Mouse (Mus musculus): Measurements from ENCODE around the gene Gng12.

The Gng12 gene

DNA sequence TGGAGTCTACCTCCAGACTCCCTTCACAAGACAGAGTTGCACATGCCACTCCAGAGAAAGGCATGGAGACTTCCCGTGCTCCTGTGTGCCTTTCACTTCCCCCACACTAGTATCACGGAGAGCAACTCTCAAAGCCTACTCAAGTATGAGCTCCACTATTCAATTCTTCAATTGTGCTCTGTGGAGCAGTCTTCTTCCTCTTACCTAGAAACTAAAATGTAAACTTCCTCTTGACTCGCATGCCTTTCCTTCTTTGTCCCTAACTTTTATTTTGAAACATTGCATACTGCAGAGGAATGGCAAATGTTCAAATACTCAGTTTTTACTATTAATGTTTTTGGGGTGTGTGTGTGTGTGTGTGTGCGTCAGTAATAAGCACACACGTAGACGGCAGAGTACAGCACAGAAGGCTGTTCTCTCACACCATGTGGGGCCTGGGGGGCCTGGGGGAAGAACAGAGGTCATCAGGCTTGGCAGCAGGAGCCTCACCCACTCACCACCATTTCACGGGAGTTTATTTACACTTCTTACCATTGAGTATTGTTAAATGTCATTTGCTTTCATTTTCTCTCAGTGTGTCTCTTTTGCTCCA, 120.4 kb downstream of the Gng12 start:
- TF ChIP-seq GATA4 (IDR thresholded peaks at IDR 0.05; ENCODE audit: insufficient replicate concordance, low read length) = no peak

- no peak for TF ChIP-seq GATA4 (IDR thresholded peaks at IDR 0.05; ENCODE audit: insufficient replicate concordance, low read length)
Observed at GRCm38 (mm10) chr6:67018365-67018764, 122.2 kb downstream of the Gng12 start.

DNA sequence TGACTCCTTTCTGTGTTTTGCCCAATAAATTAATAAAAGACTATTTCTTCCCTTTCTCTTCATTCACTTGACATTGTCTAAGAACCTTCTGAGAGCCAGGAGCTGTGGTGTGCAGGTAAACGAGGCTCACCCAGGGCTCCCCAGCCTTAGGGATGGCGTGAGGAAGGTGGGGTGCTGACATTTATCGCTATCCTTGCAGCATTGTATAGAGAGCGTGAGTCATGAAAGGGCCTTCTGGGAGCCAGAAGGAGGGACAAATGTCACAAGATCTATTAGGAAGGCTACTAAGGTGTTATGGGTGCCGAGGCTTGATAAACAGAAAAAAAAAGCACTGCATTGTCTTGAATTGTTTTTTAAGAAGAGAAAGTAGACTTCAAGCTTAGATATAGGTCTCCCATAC, 125.1 kb downstream of the Gng12 start:
- TF ChIP-seq GATA4 (IDR thresholded peaks at IDR 0.05; ENCODE audit: insufficient replicate concordance, low read length) = no peak

GRCm38 (mm10) chr6:67023729-67024128, 127.5 kb downstream of the Gng12 start:
- no peak for TF ChIP-seq GATA4 (IDR thresholded peaks at IDR 0.05; ENCODE audit: insufficient replicate concordance, low read length)

DNA sequence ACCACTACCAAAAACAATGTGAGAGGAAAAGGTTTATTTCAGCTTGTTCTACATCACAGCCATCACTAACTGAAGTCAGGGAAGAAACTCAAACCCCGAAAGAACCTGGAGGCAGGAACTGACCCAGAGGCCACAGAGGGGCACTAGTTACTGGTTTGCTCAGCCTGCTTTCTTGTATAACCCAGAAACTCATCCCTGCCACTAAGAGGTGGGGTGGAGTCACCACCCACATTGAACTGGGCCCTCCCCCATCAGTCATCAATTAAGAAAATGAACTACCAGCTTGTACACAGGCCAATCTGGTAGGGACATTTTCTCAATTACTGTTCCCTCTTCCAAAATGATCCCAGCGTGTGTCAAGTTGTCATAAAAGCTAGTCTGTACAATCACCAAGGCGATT, 130.5 kb downstream of the Gng12 start:
- no peak for TF ChIP-seq GATA4 (IDR thresholded peaks at IDR 0.05; ENCODE audit: insufficient replicate concordance, low read length)

DNA sequence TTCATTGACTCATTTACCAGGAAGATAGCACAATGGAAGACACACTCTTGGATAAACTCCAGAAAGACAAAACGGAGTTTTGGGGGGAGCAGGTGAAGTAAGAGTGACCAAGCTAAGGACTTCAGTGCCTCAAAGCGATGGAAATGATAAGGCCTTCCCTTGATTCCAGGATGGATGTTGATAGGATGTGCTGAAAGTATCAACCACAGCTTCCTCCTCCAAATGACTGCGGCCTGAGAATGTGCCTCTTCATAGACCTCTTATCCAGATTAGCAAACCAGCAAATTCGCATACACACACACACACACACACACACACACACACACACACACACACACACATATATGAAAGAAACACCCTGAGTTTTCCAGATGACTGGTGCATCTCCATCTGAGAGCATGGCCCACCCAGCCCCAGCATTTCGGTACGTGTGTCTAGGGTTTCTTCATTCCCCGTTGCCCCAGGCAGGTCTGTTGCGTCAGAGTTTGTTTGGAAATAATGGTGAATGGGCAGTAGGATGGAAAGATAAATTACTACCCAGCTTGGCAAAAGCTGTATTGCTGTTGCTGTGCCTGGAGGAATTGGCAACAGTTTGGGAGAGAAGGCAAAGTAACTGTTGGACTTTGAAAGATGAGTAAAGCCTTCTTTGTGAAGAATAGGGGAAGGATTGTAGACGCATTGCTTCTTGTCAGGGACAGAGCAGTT, 131.4 kb downstream of the Gng12 start:
- no peak for TF ChIP-seq GATA4 (IDR thresholded peaks at IDR 0.05; ENCODE audit: insufficient replicate concordance, low read length)

DNA sequence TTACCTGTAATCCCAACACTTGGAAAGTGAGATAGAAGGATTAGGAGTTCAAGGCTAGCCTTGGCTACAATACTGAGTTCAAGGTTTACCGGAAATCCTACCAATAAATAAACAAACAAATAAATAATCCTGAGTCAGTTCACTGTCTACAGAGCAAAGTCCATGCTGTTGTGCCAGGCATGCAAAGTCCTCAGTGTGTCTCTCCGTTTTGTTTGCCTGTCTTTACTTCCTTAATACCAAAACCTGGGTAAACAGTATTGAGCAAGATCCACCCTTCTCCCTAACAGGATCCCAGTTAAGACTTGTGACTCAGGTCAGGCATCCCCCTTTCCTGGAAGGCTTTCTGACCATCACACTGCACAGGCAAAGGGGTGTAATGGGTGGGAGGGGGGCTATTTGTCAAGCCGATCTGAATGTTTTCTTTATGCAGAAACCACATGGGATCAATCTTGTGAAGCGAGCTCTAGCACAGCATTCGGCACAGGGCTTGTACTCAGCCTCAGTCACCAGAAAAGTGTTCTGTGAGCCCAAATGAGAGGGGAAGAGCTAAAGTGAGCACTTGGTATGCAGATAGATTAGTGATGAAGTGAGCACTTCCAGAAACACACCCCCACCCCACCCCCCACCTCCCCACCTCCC, 133.2 kb downstream of the Gng12 start:
- TF ChIP-seq GATA4 (IDR thresholded peaks at IDR 0.05; ENCODE audit: insufficient replicate concordance, low read length) = no peak

DNA sequence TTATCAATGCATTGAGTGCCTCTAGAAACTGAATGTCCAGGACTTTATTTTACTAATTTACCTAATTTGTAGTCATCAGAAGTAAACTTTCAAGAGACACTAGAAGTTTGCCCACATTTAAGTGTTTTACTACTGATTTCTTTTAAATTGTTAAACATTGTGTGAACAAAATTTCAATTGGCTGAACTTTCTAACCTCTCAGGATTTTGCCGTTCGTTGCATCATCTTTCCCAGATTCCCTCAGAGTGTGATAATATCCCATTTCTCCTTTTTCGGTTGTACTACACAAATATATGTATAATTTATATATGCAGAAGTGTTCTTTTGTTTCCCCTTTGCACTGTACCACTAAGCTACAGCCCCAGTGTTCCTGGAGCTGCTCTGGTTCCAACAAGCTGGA, 133.8 kb downstream of the Gng12 start:
- TF ChIP-seq GATA4 (IDR thresholded peaks at IDR 0.05; ENCODE audit: insufficient replicate concordance, low read length) = no peak

DNA sequence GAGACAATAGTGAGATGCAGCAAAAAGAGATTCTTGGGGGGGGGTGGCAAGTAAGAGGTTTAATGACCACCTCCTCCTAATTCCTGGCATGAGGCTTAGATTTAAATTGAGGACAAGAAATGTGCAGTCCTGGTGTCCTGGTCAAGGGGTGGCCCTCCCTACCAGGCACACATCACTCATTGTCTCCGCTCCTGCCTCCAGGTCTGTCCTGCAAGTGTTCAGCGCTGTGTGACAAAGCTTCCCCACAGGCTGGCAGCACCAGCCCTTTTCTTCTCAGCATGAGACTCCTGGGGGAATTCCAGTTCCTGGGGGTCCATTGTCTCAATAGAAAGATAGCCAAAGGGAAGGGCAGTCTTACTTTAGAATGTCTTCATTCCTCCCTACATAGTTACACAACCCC, 134.2 kb downstream of the Gng12 start:
- no peak for TF ChIP-seq GATA4 (IDR thresholded peaks at IDR 0.05; ENCODE audit: insufficient replicate concordance, low read length)

- no peak for TF ChIP-seq GATA4 (IDR thresholded peaks at IDR 0.05; ENCODE audit: insufficient replicate concordance, low read length)
Observed at GRCm38 (mm10) chr6:67030846-67031245, 134.6 kb downstream of the Gng12 start.

GRCm38 (mm10) chr6:67033604-67034003, 137.4 kb downstream of the Gng12 start:
- no peak for TF ChIP-seq GATA4 (IDR thresholded peaks at IDR 0.05; ENCODE audit: insufficient replicate concordance, low read length)

DNA sequence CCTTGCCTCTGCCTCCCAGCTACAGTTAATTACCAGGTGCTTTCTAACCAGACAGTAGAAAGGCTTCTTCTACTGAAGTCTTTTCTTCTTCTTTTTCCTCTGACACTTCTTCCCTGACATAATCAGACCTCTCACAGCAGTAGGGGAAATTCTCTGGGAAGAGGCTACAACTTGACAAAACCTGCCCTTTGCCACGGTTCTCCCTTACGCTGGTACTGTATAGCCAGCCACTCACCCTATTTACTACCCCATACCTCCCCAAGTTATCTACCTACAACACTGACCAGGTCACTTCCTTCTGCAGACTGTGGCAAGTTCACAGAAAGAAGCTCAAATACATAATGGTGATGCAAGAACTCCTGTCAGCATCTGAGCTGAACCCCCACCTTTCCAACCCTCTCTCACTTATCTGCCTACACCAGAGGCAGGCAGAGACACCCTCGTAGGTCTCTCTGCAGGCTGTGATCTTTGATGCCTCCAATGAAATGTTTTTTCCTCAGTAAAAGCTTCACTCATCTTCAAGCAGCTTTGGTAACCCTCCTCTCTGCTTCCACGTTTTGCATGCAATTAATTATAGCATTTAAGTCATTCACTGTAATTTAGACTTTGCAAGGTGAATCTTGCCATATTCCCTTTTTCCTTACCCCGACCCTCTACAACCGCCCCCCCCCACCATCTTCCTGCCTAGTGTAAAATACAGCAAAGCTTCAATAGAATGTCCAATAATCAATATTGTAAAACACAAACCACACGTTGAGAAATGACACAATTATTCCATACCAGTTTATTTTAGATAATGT, 138.3 kb downstream of the Gng12 start:
- TF ChIP-seq GATA4 (IDR thresholded peaks at IDR 0.05; ENCODE audit: insufficient replicate concordance, low read length) = no peak

GRCm38 (mm10) chr6:67035388-67036299, 139.4 kb downstream of the Gng12 start:
- TF ChIP-seq GATA4 (IDR thresholded peaks at IDR 0.05; ENCODE audit: insufficient replicate concordance, low read length) = no peak; the same call in 1 of the 2 replicates

- TF ChIP-seq GATA4 (IDR thresholded peaks at IDR 0.05; ENCODE audit: insufficient replicate concordance, low read length) = peak; percentile 84; the same call in 1 of the 2 replicates
Observed at GRCm38 (mm10) chr6:67036356-67036811, 140.2 kb downstream of the Gng12 start.

Data from liver, adult (tissue).